Mouse (Mus musculus) lung, embryonic 16.5 days (tissue): ENCODE results near the gene Calm1. TPM values are rescaled to one million over a fixed set of nuclear protein-coding genes. Genes with fewer than 3 reads are reported as not detected.
A peak's percentile ranks its signal among the peaks of the same experiment; 100 is the strongest.

ENCODE experiments used
- ATAC-seq: fragments of 200-750 bp; cut with Nextera tagmentation; 2 replicates; pipeline ENCODE4 v1.8.0; 2017; ENCODE audit warnings: low read depth, mild to moderate bottlenecking, moderate library complexity
- H3K27ac ChIP-seq: fragments of 300-500 bp; sonication (generic); 2 replicates; pipeline ENCODE4 v1.5.1; 2014; ENCODE audit warnings: mild to moderate bottlenecking, control low read depth, low read length
- H3K27me3 ChIP-seq: fragments of 300-500 bp; sonication (generic); 2 replicates; pipeline ENCODE4 v1.6.1; 2014; ENCODE audit warnings: low read depth, low read length, mixed read lengths; ENCODE audit not compliant: control insufficient read depth, insufficient read depth
- H3K36me3 ChIP-seq: fragments of 300-500 bp; sonication (generic); 2 replicates; pipeline ENCODE4 v1.6.1; 2014; ENCODE audit warnings: low read length; ENCODE audit not compliant: control insufficient read depth, insufficient read depth
- H3K4me1 ChIP-seq: fragments of 300-500 bp; sonication (generic); replicated peaks from 2 replicates; pipeline ENCODE4 v1.6.1; 2014; ENCODE audit warnings: low read length, mixed read lengths; ENCODE audit not compliant: control insufficient read depth, insufficient read depth
- H3K4me2 ChIP-seq: fragments of 300-500 bp; sonication (generic); 2 replicates; pipeline ENCODE4 v1.6.1; 2014; ENCODE audit warnings: low read depth, low read length, control low read depth
- H3K4me3 ChIP-seq: fragments of 300-500 bp; sonication (generic); 2 replicates; pipeline ENCODE4 v1.5.1; 2014; ENCODE audit warnings: mild to moderate bottlenecking, low read length, control low read depth
- H3K9ac ChIP-seq: fragments of 300-500 bp; sonication (generic); 2 replicates; pipeline ENCODE4 v1.6.1; 2014; ENCODE audit warnings: low read length, control low read depth
- H3K9me3 ChIP-seq: fragments of 300-500 bp; sonication (generic); 2 replicates; pipeline ENCODE4 v1.6.1; 2016; ENCODE audit warnings: low read length; ENCODE audit not compliant: control insufficient read depth
- WGBS: fragments of 180-500 bp; shearing (Covaris S2); extraction: QIAGEN DNeasy Blood & Tissue Kit; methylation state at CpG from one replicate; pipeline ENCODE4 v1.1.7; 2014; 5-methylcytosine and 5-hydroxymethylcytosine counted together
- polyA plus RNA-seq: library from polyadenylated mRNA; unstranded; fragments of >200 nt; fragmentation: Nextera tagmentation; extraction: Ambion mirVana; gene quantifications from 2 replicates; pipeline ENCODE4 v1.2.1, GENCODE M21; 2015

Gene Calm1
- polyA plus RNA-seq, 1 experiment from 2014 or later = 1,859 TPM

GRCm38 (mm10) chr12:100201838-100202237 lies 2.6 kb downstream of the Calm1 start:
- Histone ChIP-seq H3K9ac (peak overlapping the region; percentile 47), H3K9me3 (no peaks in the 10 kb centered on the region), H3K27ac (no peak overlapping the region), H3K4me1 (peaks cover 21% of the 10 kb centered on the region), H3K4me3 (peak overlapping the region; percentile 98), H3K4me2 (peak overlapping the region; percentile 97), H3K27me3 (no peaks in the 10 kb centered on the region), H3K36me3 (peaks cover 31% of the 10 kb centered on the region)
- peak; percentile 51 for ATAC-seq
- 2% methylated on average over 13 of the region's 13 CpGs for WGBS

GRCm38 (mm10) chr12:100203759-100204158 lies 4.5 kb downstream of the Calm1 start:
- Histone ChIP-seq H3K4me2 (no peak overlapping the region), H3K36me3 (peaks cover 50% of the 10 kb centered on the region), H3K9ac (no peak overlapping the region), H3K9me3 (no peaks in the 10 kb centered on the region), H3K27ac (no peak overlapping the region), H3K4me3 (no peak overlapping the region), H3K27me3 (no peaks in the 10 kb centered on the region), H3K4me1 (peaks cover 18% of the 10 kb centered on the region)
- no peak for ATAC-seq
- 50% methylated on average over 3 of the region's 3 CpGs for WGBS

GRCm38 (mm10) chr12:100205156-100205555 lies 5.9 kb downstream of the Calm1 start:
- H3K36me3 ChIP-seq = peaks cover 55% of the 10 kb centered on the region

GRCm38 (mm10) chr12:100206521-100206920 lies 7.3 kb downstream of the Calm1 start:
- no peak overlapping the region for H3K9ac ChIP-seq
- no peaks in the 10 kb centered on the region for H3K27me3 ChIP-seq
- WGBS = 52% methylated on average over 3 of the region's 3 CpGs
- no peak overlapping the region for H3K4me3 ChIP-seq
- no peak overlapping the region for H3K27ac ChIP-seq
- peaks cover 55% of the 10 kb centered on the region for H3K36me3 ChIP-seq
- no peak for ATAC-seq
- peaks cover 34% of the 10 kb centered on the region for H3K4me1 ChIP-seq
- H3K9me3 ChIP-seq = no peaks in the 10 kb centered on the region
- H3K4me2 ChIP-seq = no peak overlapping the region

More at GRCm38 (mm10) chr12:100205156-100205555, 5.9 kb downstream of the Calm1 start:
- Histone ChIP-seq H3K4me1 (peaks cover 23% of the 10 kb centered on the region), H3K27me3 (no peaks in the 10 kb centered on the region), H3K9me3 (no peaks in the 10 kb centered on the region), H3K4me3 (no peak overlapping the region), H3K27ac (no peak overlapping the region), H3K4me2 (no peak overlapping the region), H3K9ac (no peak overlapping the region)
- no peak for ATAC-seq
- 86% methylated on average over 8 of the region's 8 CpGs for WGBS

GRCm38 (mm10) chr12:100206926-100207325 lies 7.7 kb downstream of the Calm1 start:
- no peaks in the 10 kb centered on the region for H3K27me3 ChIP-seq
- H3K36me3 ChIP-seq = peaks cover 55% of the 10 kb centered on the region
- WGBS = 86% methylated on average over 5 of the region's 5 CpGs
- H3K9ac ChIP-seq = no peak overlapping the region
- no peak overlapping the region for H3K27ac ChIP-seq
- H3K4me3 ChIP-seq = no peak overlapping the region
- H3K4me2 ChIP-seq = no peak overlapping the region
- no peaks in the 10 kb centered on the region for H3K9me3 ChIP-seq
- H3K4me1 ChIP-seq = peaks cover 34% of the 10 kb centered on the region
- ATAC-seq = no peak

GRCm38 (mm10) chr12:100209701-100210478 lies 10.7 kb downstream of the Calm1 start:
- 68% methylated on average over 10 of the region's 10 CpGs for WGBS
- Histone ChIP-seq H3K27ac (peak overlapping the region; percentile 73), H3K4me1 (peaks cover 34% of the 10 kb centered on the region), H3K9ac (no peak overlapping the region), H3K9me3 (no peaks in the 10 kb centered on the region), H3K27me3 (no peaks in the 10 kb centered on the region), H3K4me3 (no peak overlapping the region), H3K36me3 (peaks cover 39% of the 10 kb centered on the region), H3K4me2 (no peak overlapping the region)
- ATAC-seq = no peak

- Histone ChIP-seq H3K4me2 (no peak overlapping the region; the same call in 1 of the 2 replicates), H3K27me3 (no peaks in the 10 kb centered on the region), H3K9ac (no peak overlapping the region), H3K9me3 (no peaks in the 10 kb centered on the region; the same call in 1 of the 2 replicates), H3K4me3 (no peak overlapping the region), H3K4me1 (peaks cover 34% of the 10 kb centered on the region), H3K27ac (peak overlapping the region; percentile 73), H3K36me3 (peaks cover 28% of the 10 kb centered on the region)
- peak; percentile 77 for ATAC-seq
- WGBS = 19% methylated on average over 5 of the region's 5 CpGs
Observed at GRCm38 (mm10) chr12:100210973-100211372, 11.7 kb downstream of the Calm1 start.

GRCm38 (mm10) chr12:100211453-100212185 lies 12.4 kb downstream of the Calm1 start:
- ATAC-seq = no peak
- Histone ChIP-seq H3K27ac (peak overlapping the region; percentile 73), H3K36me3 (peaks cover 26% of the 10 kb centered on the region), H3K4me1 (peaks cover 34% of the 10 kb centered on the region), H3K27me3 (no peaks in the 10 kb centered on the region), H3K9me3 (no peaks in the 10 kb centered on the region; the same call in 1 of the 2 replicates), H3K9ac (no peak overlapping the region), H3K4me3 (no peak overlapping the region), H3K4me2 (no peak overlapping the region; the same call in 1 of the 2 replicates)
- 63% methylated on average over 5 of the region's 5 CpGs for WGBS

- no peak overlapping the region for H3K9ac ChIP-seq
- no peak for ATAC-seq
- no peaks in the 10 kb centered on the region for H3K27me3 ChIP-seq
- WGBS = 45% methylated on average over 3 of the region's 3 CpGs
- H3K4me1 ChIP-seq = peaks cover 34% of the 10 kb centered on the region
- no peak overlapping the region for H3K4me2 ChIP-seq
- no peak overlapping the region for H3K4me3 ChIP-seq
- H3K27ac ChIP-seq = peak overlapping the region; percentile 21
- H3K36me3 ChIP-seq = peaks cover 18% of the 10 kb centered on the region
- H3K9me3 ChIP-seq = no peaks in the 10 kb centered on the region; the same call in 1 of the 2 replicates
Observed at GRCm38 (mm10) chr12:100212397-100212796, 13.2 kb downstream of the Calm1 start.
